Mouse (Mus musculus): ENCODE data around the gene Abca9.

DNA sequence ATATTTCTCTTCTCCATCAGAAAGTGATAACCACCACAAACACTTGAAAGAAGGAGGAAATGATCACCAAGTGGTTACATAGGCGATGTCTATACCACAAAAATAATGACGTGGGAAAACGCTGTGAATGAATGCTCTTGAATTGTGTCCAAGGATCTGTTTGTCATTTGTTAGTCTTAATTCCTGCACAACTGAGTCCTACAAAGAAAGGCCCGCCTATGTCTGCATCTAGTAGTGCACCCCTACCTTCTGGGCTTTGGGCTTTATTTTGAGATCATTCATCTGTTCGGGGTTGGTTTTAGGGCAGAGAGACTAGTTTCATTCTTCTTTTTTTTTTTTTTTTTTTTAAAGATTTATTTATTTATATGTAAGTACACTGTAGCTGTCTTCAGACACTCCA, 35.9 kb upstream of the Abca9 start:
- TF ChIP-seq CTCF (IDR thresholded peaks at IDR 0.05; ENCODE audit: extremely low read depth, insufficient read depth, insufficient read length, insufficient replicate concordance) (no peak), POLR2A (IDR thresholded peaks at IDR 0.05; ENCODE audit: low read depth, low read length) (no peak)
